Mouse (Mus musculus): ENCODE results near the gene Nrp2. TPM values are rescaled to one million over a fixed set of nuclear protein-coding genes. Genes with fewer than 3 reads are reported as not detected.

The Nrp2 gene
- total and polyA plus RNA-seq, 2 experiments from 2014 or later: 5.2 to 20.2 TPM

- peaks cover 9% of the 10 kb centered on the region; the same call in 1 of the 2 replicates for H3K36me3 ChIP-seq (replicated peaks; ENCODE audit: control insufficient read depth, insufficient read depth, low read length)
- peaks cover 9% of the 10 kb centered on the region for H3K4me1 ChIP-seq (ENCODE audit: control insufficient read depth, insufficient read depth)
- H3K9me3 ChIP-seq (replicated peaks; ENCODE audit: control insufficient read depth, low read length): no peaks in the 10 kb centered on the region
- H3K27me3 ChIP-seq (ENCODE audit: control insufficient read depth, insufficient read depth, low read length): no peaks in the 10 kb centered on the region
- no peak overlapping the region for H3K4me2 ChIP-seq (ENCODE audit: low read depth, low read length)
- no peak for ATAC-seq (ENCODE audit: insufficient read depth, low read depth)
- no peak overlapping the region for H3K9ac ChIP-seq (replicated peaks; ENCODE audit: low read depth, low read length)
- no peak for DNase-seq (ENCODE audit: low spot score)
- 40% methylated on average over 8 of the region's 8 CpGs for WGBS
- no peak overlapping the region for H3K27ac ChIP-seq (ENCODE audit: low read depth)
- H3K4me3 ChIP-seq (ENCODE audit: low read depth, low read length): no peak overlapping the region
- no peak for TF ChIP-seq EP300 (IDR thresholded peaks at IDR 0.05; ENCODE audit: low read depth)
- no peak for TF ChIP-seq CTCF (IDR thresholded peaks at IDR 0.05; ENCODE audit: low read depth)
Measured at GRCm38 (mm10) chr1:62743064-62743694, 40.1 kb downstream of the Nrp2 start.

GRCm38 (mm10) chr1:62745889-62746288, 42.8 kb downstream of the Nrp2 start:
- H3K9ac ChIP-seq (replicated peaks; ENCODE audit: low read depth, low read length): no peak overlapping the region
- no peak overlapping the region for H3K27ac ChIP-seq (ENCODE audit: low read depth)
- no peak overlapping the region for H3K4me2 ChIP-seq (ENCODE audit: low read depth, low read length)
- H3K36me3 ChIP-seq (replicated peaks; ENCODE audit: control insufficient read depth, insufficient read depth, low read length): peaks cover 9% of the 10 kb centered on the region; the same call in 1 of the 2 replicates
- no peaks in the 10 kb centered on the region for H3K9me3 ChIP-seq (replicated peaks; ENCODE audit: control insufficient read depth, low read length)
- H3K4me3 ChIP-seq (ENCODE audit: low read depth, low read length): no peak overlapping the region
- ATAC-seq (ENCODE audit: insufficient read depth, low read depth) (no peak), DNase-seq (ENCODE audit: low spot score) (no peak)
- TF ChIP-seq EP300 (IDR thresholded peaks at IDR 0.05; ENCODE audit: low read depth) (no peak), CTCF (IDR thresholded peaks at IDR 0.05; ENCODE audit: low read depth) (no peak)
- peaks cover 16% of the 10 kb centered on the region for H3K4me1 ChIP-seq (ENCODE audit: control insufficient read depth, insufficient read depth)
- no peaks in the 10 kb centered on the region; the same call in 1 of the 2 replicates for H3K27me3 ChIP-seq (ENCODE audit: control insufficient read depth, insufficient read depth, low read length)
- WGBS: 91% methylated on average over 8 of the region's 8 CpGs

GRCm38 (mm10) chr1:62747421-62748111, 44.5 kb downstream of the Nrp2 start:
- Histone ChIP-seq H3K9ac (replicated peaks; ENCODE audit: low read depth, low read length) (no peak overlapping the region), H3K4me2 (ENCODE audit: low read depth, low read length) (no peak overlapping the region), H3K36me3 (replicated peaks; ENCODE audit: control insufficient read depth, insufficient read depth, low read length) (peaks cover 9% of the 10 kb centered on the region; the same call in 1 of the 2 replicates), H3K9me3 (replicated peaks; ENCODE audit: control insufficient read depth, low read length) (no peaks in the 10 kb centered on the region), H3K4me1 (ENCODE audit: control insufficient read depth, insufficient read depth) (peaks cover 23% of the 10 kb centered on the region), H3K4me3 (ENCODE audit: low read depth, low read length) (no peak overlapping the region), H3K27ac (ENCODE audit: low read depth) (no peak overlapping the region; the same call in 1 of the 2 replicates), H3K27me3 (ENCODE audit: control insufficient read depth, insufficient read depth, low read length) (no peaks in the 10 kb centered on the region; the same call in 1 of the 2 replicates)
- DNase-seq (ENCODE audit: low spot score) (peak; percentile 37), ATAC-seq (ENCODE audit: insufficient read depth, low read depth) (peak; percentile 47; the same call in 1 of the 2 replicates)
- TF ChIP-seq EP300 (IDR thresholded peaks at IDR 0.05; ENCODE audit: low read depth) (no peak), CTCF (IDR thresholded peaks at IDR 0.05; ENCODE audit: low read depth) (no peak)
- WGBS: 25% methylated on average over 10 of the region's 10 CpGs

- Histone ChIP-seq H3K4me1 (ENCODE audit: control insufficient read depth, insufficient read depth) (peaks cover 23% of the 10 kb centered on the region), H3K36me3 (replicated peaks; ENCODE audit: control insufficient read depth, insufficient read depth, low read length) (peaks cover 9% of the 10 kb centered on the region; the same call in 1 of the 2 replicates), H3K9me3 (replicated peaks; ENCODE audit: control insufficient read depth, low read length) (no peaks in the 10 kb centered on the region), H3K4me2 (ENCODE audit: low read depth, low read length) (no peak overlapping the region), H3K27ac (ENCODE audit: low read depth) (no peak overlapping the region), H3K4me3 (ENCODE audit: low read depth, low read length) (no peak overlapping the region), H3K27me3 (ENCODE audit: control insufficient read depth, insufficient read depth, low read length) (no peaks in the 10 kb centered on the region; the same call in 1 of the 2 replicates), H3K9ac (replicated peaks; ENCODE audit: low read depth, low read length) (no peak overlapping the region)
- WGBS: 97% methylated on average over 3 of the region's 3 CpGs
- DNase-seq (ENCODE audit: low spot score) (no peak), ATAC-seq (ENCODE audit: insufficient read depth, low read depth) (no peak)
- no peak for TF ChIP-seq EP300 (IDR thresholded peaks at IDR 0.05; ENCODE audit: low read depth)
- no peak for TF ChIP-seq CTCF (IDR thresholded peaks at IDR 0.05; ENCODE audit: low read depth)
Measured at GRCm38 (mm10) chr1:62748361-62748760, 45.3 kb downstream of the Nrp2 start.

- Histone ChIP-seq H3K36me3 (replicated peaks; ENCODE audit: control insufficient read depth, insufficient read depth, low read length) (peaks cover 9% of the 10 kb centered on the region; the same call in 1 of the 2 replicates), H3K27ac (ENCODE audit: low read depth) (no peak overlapping the region), H3K27me3 (ENCODE audit: control insufficient read depth, insufficient read depth, low read length) (no peaks in the 10 kb centered on the region; the same call in 1 of the 2 replicates), H3K9me3 (replicated peaks; ENCODE audit: control insufficient read depth, low read length) (no peaks in the 10 kb centered on the region), H3K4me2 (ENCODE audit: low read depth, low read length) (no peak overlapping the region), H3K4me3 (ENCODE audit: low read depth, low read length) (no peak overlapping the region), H3K9ac (replicated peaks; ENCODE audit: low read depth, low read length) (no peak overlapping the region), H3K4me1 (ENCODE audit: control insufficient read depth, insufficient read depth) (peaks cover 23% of the 10 kb centered on the region)
- no peak for ATAC-seq (ENCODE audit: insufficient read depth, low read depth)
- 84% methylated on average over 14 of the region's 14 CpGs for WGBS
- TF ChIP-seq CTCF (IDR thresholded peaks at IDR 0.05; ENCODE audit: low read depth) (no peak), EP300 (IDR thresholded peaks at IDR 0.05; ENCODE audit: low read depth) (no peak)
- DNase-seq (ENCODE audit: low spot score): no peak
Measured at GRCm38 (mm10) chr1:62749716-62750115, 46.6 kb downstream of the Nrp2 start.

Data from heart, postnatal 0 days (tissue).